Mouse (Mus musculus): Measurements from ENCODE around the gene Cobll1. TPM values are rescaled to one million over a fixed set of nuclear protein-coding genes. Genes with fewer than 3 reads are reported as not detected.

The Cobll1 gene
- polyA plus RNA-seq, 1 experiment from 2014 or later, result 24.7 TPM

DNA sequence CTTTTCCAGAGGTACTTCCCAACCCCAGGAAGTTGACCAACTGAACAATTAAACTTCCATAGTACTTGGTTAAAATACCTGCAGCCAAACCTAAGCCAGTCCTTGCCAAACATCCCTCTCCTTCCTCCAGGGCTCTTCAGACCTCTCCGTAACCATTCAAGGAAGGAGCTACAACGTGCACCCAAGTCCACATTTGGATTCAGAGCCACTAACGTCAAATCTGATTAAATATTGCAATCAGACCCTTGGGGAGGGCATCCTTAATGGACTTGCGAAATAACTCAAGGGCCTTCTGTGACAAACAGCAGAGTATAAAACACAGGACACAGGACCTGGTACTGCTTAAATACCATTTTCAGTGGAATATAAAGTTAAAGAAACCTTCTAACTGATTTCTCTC, 126.0 kb downstream of the Cobll1 start:
- Histone ChIP-seq H3K4me3 (ENCODE audit: low read length) (no peak overlapping the region), H3K9ac (ENCODE audit: low read depth, low read length) (no peak overlapping the region), H3K4me1 (ENCODE audit: control insufficient read depth, insufficient read depth, low read length) (no peaks in the 10 kb centered on the region), H3K27ac (ENCODE audit: low read depth, low read length) (no peak overlapping the region), H3K9me3 (ENCODE audit: control insufficient read depth, low read length) (no peaks in the 10 kb centered on the region), H3K27me3 (ENCODE audit: control insufficient read depth, insufficient read depth, low read length) (no peaks in the 10 kb centered on the region), H3K4me2 (replicated peaks; ENCODE audit: low read depth, low read length) (no peak overlapping the region), H3K36me3 (ENCODE audit: control insufficient read depth, insufficient read depth, low read length) (no peaks in the 10 kb centered on the region)
- no peak for ATAC-seq (ENCODE audit: low FRiP score, low TSS enrichment)
- 76% methylated on average over 4 of the region's 4 CpGs for WGBS

DNA sequence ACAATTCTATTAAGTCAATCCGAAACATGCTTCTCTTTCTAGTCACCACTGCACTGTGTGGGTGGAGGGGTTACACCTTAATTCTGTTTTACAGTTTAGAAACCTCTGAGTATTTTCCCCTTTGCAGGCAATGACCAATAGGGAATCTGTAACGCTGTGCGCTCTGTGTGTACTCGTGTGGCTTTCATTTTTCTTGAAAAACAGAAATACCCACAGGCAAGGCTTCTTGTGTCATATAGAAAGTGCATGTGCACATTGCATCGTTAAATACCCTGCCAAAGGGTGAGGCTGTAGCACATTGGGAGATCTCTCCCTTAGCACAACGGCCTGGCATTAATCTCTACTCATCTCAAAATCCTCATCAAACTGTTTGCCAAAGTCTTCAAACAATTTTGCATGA, 134.6 kb downstream of the Cobll1 start:
- Histone ChIP-seq H3K4me1 (ENCODE audit: control insufficient read depth, insufficient read depth, low read length) (no peaks in the 10 kb centered on the region), H3K27me3 (ENCODE audit: control insufficient read depth, insufficient read depth, low read length) (no peaks in the 10 kb centered on the region), H3K9me3 (ENCODE audit: control insufficient read depth, low read length) (no peaks in the 10 kb centered on the region), H3K4me2 (replicated peaks; ENCODE audit: low read depth, low read length) (no peak overlapping the region), H3K36me3 (ENCODE audit: control insufficient read depth, insufficient read depth, low read length) (no peaks in the 10 kb centered on the region), H3K4me3 (ENCODE audit: low read length) (no peak overlapping the region), H3K27ac (ENCODE audit: low read depth, low read length) (no peak overlapping the region), H3K9ac (ENCODE audit: low read depth, low read length) (no peak overlapping the region)
- 90% methylated on average over 6 of the region's 6 CpGs for WGBS
- no peak for ATAC-seq (ENCODE audit: low FRiP score, low TSS enrichment)

DNA sequence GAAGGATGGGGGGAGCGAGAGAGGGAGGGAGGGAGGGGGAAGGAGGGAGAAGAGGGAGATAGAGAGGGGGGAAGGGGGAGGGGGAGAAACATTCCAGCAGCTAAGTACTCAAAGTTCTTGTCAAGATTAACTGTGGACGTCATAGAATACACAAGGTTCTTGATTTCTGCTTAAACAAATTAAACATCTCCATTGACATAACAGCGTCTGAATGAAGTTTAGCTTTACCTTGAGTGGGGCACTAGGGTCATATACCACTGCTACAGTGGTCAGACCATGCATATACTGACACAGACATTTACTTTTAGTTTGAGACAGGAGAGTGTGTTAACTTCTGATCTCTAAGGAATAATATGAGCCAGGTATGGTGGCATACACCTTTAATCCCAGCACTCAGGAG, 135.4 kb downstream of the Cobll1 start:
- no peaks in the 10 kb centered on the region; the same call in 1 of the 2 replicates for H3K36me3 ChIP-seq (ENCODE audit: control insufficient read depth, insufficient read depth, low read length)
- no peak overlapping the region for H3K27ac ChIP-seq (ENCODE audit: low read depth, low read length)
- ATAC-seq (ENCODE audit: low FRiP score, low TSS enrichment), result no peak
- H3K4me3 ChIP-seq (ENCODE audit: low read length), result no peak overlapping the region
- no peak overlapping the region for H3K9ac ChIP-seq (ENCODE audit: low read depth, low read length)
- H3K9me3 ChIP-seq (ENCODE audit: control insufficient read depth, low read length), result no peaks in the 10 kb centered on the region
- H3K4me2 ChIP-seq (replicated peaks; ENCODE audit: low read depth, low read length), result no peak overlapping the region
- WGBS, result 63% methylated on average over 3 of the region's 3 CpGs
- H3K4me1 ChIP-seq (ENCODE audit: control insufficient read depth, insufficient read depth, low read length), result no peaks in the 10 kb centered on the region
- H3K27me3 ChIP-seq (ENCODE audit: control insufficient read depth, insufficient read depth, low read length), result no peaks in the 10 kb centered on the region

DNA sequence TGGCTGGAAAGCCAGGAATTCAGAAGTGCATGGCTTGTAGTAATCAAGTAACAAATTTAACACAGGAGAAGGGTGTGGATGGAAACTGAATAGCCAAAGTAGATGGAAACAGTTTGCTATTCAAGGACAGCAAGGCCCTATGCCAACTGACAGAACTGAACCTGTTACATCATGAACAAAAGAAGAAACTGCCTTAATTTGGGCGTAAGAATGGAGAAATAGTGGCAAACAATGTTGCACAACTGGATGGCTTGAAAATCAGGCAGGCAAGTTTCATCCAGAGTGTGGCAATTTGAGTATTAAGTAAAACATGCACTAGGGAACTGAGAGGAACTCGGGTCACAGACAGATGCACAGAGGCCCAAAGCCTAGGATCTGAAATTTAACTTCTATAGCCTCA, 137.8 kb downstream of the Cobll1 start:
- peaks cover 6% of the 10 kb centered on the region; the same call in 1 of the 2 replicates for H3K36me3 ChIP-seq (ENCODE audit: control insufficient read depth, insufficient read depth, low read length)
- H3K4me1 ChIP-seq (ENCODE audit: control insufficient read depth, insufficient read depth, low read length), result no peaks in the 10 kb centered on the region
- no peak overlapping the region for H3K4me3 ChIP-seq (ENCODE audit: low read length)
- ATAC-seq (ENCODE audit: low FRiP score, low TSS enrichment), result no peak
- WGBS, result 84% methylated on average over 2 of the region's 2 CpGs
- no peaks in the 10 kb centered on the region for H3K9me3 ChIP-seq (ENCODE audit: control insufficient read depth, low read length)
- no peaks in the 10 kb centered on the region for H3K27me3 ChIP-seq (ENCODE audit: control insufficient read depth, insufficient read depth, low read length)
- H3K4me2 ChIP-seq (replicated peaks; ENCODE audit: low read depth, low read length), result no peak overlapping the region
- no peak overlapping the region for H3K27ac ChIP-seq (ENCODE audit: low read depth, low read length)
- H3K9ac ChIP-seq (ENCODE audit: low read depth, low read length), result no peak overlapping the region

DNA sequence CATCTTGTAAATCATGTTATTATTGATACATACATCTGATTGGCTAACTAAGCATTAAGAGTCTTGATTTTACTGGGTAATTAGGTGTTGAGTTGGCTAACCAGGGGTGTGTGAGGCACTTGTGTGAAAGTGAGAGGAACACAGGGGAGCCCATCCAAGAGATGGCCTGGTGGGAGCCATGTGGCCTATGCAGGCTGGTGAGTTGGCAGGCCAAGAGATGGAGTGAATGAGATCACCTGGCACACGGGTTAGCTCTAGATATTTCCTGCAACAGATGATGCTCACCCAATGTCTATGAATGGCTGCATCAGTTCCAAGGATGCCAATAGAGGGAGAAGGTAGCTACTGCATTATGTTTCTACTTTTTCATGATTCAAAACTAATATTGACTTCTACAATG, 139.2 kb downstream of the Cobll1 start:
- H3K4me3 ChIP-seq (ENCODE audit: low read length), result no peak overlapping the region
- no peaks in the 10 kb centered on the region for H3K27me3 ChIP-seq (ENCODE audit: control insufficient read depth, insufficient read depth, low read length)
- ATAC-seq (ENCODE audit: low FRiP score, low TSS enrichment), result no peak
- no peaks in the 10 kb centered on the region for H3K4me1 ChIP-seq (ENCODE audit: control insufficient read depth, insufficient read depth, low read length)
- H3K27ac ChIP-seq (ENCODE audit: low read depth, low read length), result no peak overlapping the region
- WGBS, result 78% methylated on average over 1 of the region's 1 CpGs
- H3K9ac ChIP-seq (ENCODE audit: low read depth, low read length), result no peak overlapping the region
- no peak overlapping the region for H3K4me2 ChIP-seq (replicated peaks; ENCODE audit: low read depth, low read length)
- H3K9me3 ChIP-seq (ENCODE audit: control insufficient read depth, low read length), result no peaks in the 10 kb centered on the region
- H3K36me3 ChIP-seq (ENCODE audit: control insufficient read depth, insufficient read depth, low read length), result peaks cover 6% of the 10 kb centered on the region; the same call in 1 of the 2 replicates

DNA sequence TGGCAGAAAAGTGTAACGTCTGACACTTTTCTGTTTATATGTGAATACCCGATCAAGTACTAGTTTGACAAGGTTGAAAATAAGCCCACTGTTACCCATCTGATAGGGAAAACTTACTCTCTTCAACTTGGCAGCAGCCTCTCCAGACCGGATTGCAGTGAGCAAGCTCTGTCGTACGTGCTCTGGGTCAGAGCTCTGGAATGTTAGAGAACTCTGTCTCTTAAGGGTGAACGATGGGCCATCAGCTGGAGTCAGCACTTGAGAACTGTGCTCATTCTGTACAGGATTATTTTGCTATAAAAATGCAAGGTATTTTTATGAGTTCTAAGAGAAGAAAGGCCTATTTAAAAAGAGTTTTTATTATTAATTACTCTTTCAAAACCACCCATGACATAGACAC, 143.6 kb downstream of the Cobll1 start:
- Histone ChIP-seq H3K9me3 (ENCODE audit: control insufficient read depth, low read length) (no peaks in the 10 kb centered on the region), H3K4me2 (replicated peaks; ENCODE audit: low read depth, low read length) (no peak overlapping the region), H3K4me1 (ENCODE audit: control insufficient read depth, insufficient read depth, low read length) (no peaks in the 10 kb centered on the region), H3K27ac (ENCODE audit: low read depth, low read length) (no peak overlapping the region), H3K9ac (ENCODE audit: low read depth, low read length) (no peak overlapping the region), H3K27me3 (ENCODE audit: control insufficient read depth, insufficient read depth, low read length) (no peaks in the 10 kb centered on the region), H3K4me3 (ENCODE audit: low read length) (no peak overlapping the region), H3K36me3 (ENCODE audit: control insufficient read depth, insufficient read depth, low read length) (peaks cover 6% of the 10 kb centered on the region; the same call in 1 of the 2 replicates)
- WGBS, result 74% methylated on average over 6 of the region's 6 CpGs
- ATAC-seq (ENCODE audit: low FRiP score, low TSS enrichment), result no peak

DNA sequence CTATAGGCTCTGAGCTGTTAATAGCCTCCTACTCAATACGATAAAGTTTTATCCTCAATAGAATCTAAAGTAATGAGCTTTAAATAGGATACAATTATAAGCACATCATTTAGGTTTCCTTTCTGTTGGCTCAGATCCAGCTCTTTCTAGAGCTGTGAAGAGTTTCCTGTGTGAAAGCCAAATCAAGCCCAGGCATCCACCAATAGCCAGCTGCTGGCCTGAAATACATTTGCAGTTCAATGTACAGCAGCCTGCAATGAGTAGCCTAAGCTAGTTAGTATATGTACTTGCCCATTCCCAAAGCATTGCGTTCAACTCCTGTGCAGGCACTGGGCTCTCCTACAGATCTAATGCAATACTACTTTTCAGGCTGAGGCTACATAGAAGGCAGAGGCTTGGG, 145.2 kb downstream of the Cobll1 start:
- H3K36me3 ChIP-seq (ENCODE audit: control insufficient read depth, insufficient read depth, low read length), result peaks cover 6% of the 10 kb centered on the region; the same call in 1 of the 2 replicates
- no peaks in the 10 kb centered on the region for H3K4me1 ChIP-seq (ENCODE audit: control insufficient read depth, insufficient read depth, low read length)
- WGBS, result 89% methylated on average over 2 of the region's 2 CpGs
- ATAC-seq (ENCODE audit: low FRiP score, low TSS enrichment), result no peak
- no peak overlapping the region for H3K9ac ChIP-seq (ENCODE audit: low read depth, low read length)
- H3K4me3 ChIP-seq (ENCODE audit: low read length), result no peak overlapping the region
- no peak overlapping the region for H3K27ac ChIP-seq (ENCODE audit: low read depth, low read length)
- no peaks in the 10 kb centered on the region for H3K9me3 ChIP-seq (ENCODE audit: control insufficient read depth, low read length)
- H3K4me2 ChIP-seq (replicated peaks; ENCODE audit: low read depth, low read length), result no peak overlapping the region
- no peaks in the 10 kb centered on the region for H3K27me3 ChIP-seq (ENCODE audit: control insufficient read depth, insufficient read depth, low read length)

DNA sequence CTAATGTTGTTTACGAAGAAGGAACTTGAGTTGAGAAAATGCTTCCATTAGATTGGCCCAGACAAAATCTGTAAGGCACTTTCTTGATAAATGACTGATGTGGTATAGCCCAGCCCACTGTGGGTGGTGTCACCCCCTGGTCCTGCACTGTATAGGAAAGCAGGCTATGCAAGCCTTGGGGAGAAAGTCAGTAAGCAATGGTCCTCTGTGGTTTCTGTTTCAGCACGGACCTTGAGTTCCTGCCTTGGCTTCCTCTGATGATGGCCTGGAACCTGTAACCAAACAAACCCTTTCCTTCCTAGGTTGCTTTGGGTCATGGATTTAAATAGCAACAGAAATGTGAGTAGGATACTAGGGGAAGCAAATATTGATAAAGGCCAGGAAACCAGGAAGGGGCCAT, 148.2 kb downstream of the Cobll1 start:
- H3K27me3 ChIP-seq (ENCODE audit: control insufficient read depth, insufficient read depth, low read length), result no peaks in the 10 kb centered on the region
- H3K4me2 ChIP-seq (replicated peaks; ENCODE audit: low read depth, low read length), result no peak overlapping the region
- no peaks in the 10 kb centered on the region for H3K9me3 ChIP-seq (ENCODE audit: control insufficient read depth, low read length)
- WGBS, result 71% methylated on average over 2 of the region's 2 CpGs
- no peak for ATAC-seq (ENCODE audit: low FRiP score, low TSS enrichment)
- H3K36me3 ChIP-seq (ENCODE audit: control insufficient read depth, insufficient read depth, low read length), result no peaks in the 10 kb centered on the region
- no peak overlapping the region for H3K4me3 ChIP-seq (ENCODE audit: low read length)
- no peak overlapping the region for H3K27ac ChIP-seq (ENCODE audit: low read depth, low read length)
- H3K9ac ChIP-seq (ENCODE audit: low read depth, low read length), result no peak overlapping the region
- H3K4me1 ChIP-seq (ENCODE audit: control insufficient read depth, insufficient read depth, low read length), result no peaks in the 10 kb centered on the region

DNA sequence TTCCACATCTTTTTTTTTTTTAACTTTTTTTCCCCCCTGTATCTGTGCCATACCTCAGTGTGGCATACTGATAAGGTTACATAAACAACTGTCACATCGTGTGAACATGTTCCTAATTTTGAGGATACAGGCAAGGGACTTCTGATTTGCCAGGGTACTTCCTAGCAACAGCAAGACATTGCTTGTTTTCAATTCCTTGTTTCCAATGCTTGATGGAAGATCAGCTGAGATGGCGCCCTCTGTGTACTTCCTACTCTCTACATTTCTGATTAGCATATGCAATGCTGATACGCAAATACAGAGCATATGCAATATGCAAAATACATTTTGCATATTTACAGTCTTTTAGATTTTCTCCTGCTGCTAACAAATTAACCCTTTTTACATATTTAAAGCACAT, 152.0 kb downstream of the Cobll1 start:
- H3K4me3 ChIP-seq (ENCODE audit: low read length), result no peak overlapping the region
- H3K4me1 ChIP-seq (ENCODE audit: control insufficient read depth, insufficient read depth, low read length), result no peaks in the 10 kb centered on the region
- 81% methylated on average over 3 of the region's 3 CpGs for WGBS
- H3K27me3 ChIP-seq (ENCODE audit: control insufficient read depth, insufficient read depth, low read length), result no peaks in the 10 kb centered on the region
- H3K36me3 ChIP-seq (ENCODE audit: control insufficient read depth, insufficient read depth, low read length), result no peaks in the 10 kb centered on the region
- H3K9ac ChIP-seq (ENCODE audit: low read depth, low read length), result no peak overlapping the region
- H3K9me3 ChIP-seq (ENCODE audit: control insufficient read depth, low read length), result no peaks in the 10 kb centered on the region
- ATAC-seq (ENCODE audit: low FRiP score, low TSS enrichment), result no peak
- no peak overlapping the region for H3K27ac ChIP-seq (ENCODE audit: low read depth, low read length)
- H3K4me2 ChIP-seq (replicated peaks; ENCODE audit: low read depth, low read length), result no peak overlapping the region

DNA sequence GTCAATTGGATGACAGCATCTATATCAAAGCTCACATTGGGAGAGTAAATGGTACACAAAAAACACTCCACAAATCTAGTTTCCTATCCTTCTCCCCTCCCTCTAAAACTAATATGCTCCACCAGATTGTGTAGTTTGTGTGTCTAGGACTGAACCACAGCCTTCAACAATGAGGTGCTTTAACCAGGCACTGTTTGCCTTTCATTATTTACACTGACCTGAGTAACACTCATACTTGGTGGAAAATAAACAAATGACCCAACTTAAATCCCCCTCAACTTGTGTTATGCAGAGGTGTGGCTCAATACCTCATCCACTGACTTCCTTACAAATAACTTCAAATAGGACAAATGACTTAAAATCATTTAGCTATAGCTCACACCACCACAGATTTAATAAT, 155.8 kb downstream of the Cobll1 start:
- Histone ChIP-seq H3K4me2 (replicated peaks; ENCODE audit: low read depth, low read length) (no peak overlapping the region), H3K4me1 (ENCODE audit: control insufficient read depth, insufficient read depth, low read length) (no peaks in the 10 kb centered on the region), H3K36me3 (ENCODE audit: control insufficient read depth, insufficient read depth, low read length) (no peaks in the 10 kb centered on the region), H3K9me3 (ENCODE audit: control insufficient read depth, low read length) (no peaks in the 10 kb centered on the region), H3K27ac (ENCODE audit: low read depth, low read length) (no peak overlapping the region), H3K27me3 (ENCODE audit: control insufficient read depth, insufficient read depth, low read length) (no peaks in the 10 kb centered on the region), H3K4me3 (ENCODE audit: low read length) (no peak overlapping the region), H3K9ac (ENCODE audit: low read depth, low read length) (no peak overlapping the region)
- no peak for ATAC-seq (ENCODE audit: low FRiP score, low TSS enrichment)

Data from kidney, embryonic 14.5 days (tissue).